Mouse (Mus musculus) hindbrain, embryonic 16.5 days (tissue): ENCODE measurements around the gene 2810021J22Rik. TPM values are rescaled to one million over a fixed set of nuclear protein-coding genes. Genes with fewer than 3 reads are reported as not detected.

Experiments used
- ATAC-seq: fragments of 200-750 bp; cut with Nextera tagmentation; 2 replicates; pipeline ENCODE4 v1.8.0; 2017; ENCODE audit warnings: moderate TSS enrichment, moderate library complexity
- H3K27ac ChIP-seq: fragments of 300-500 bp; sonication (generic); 2 replicates; pipeline ENCODE4 v1.5.1; 2014; ENCODE audit warnings: low read depth, mild to moderate bottlenecking, control low read depth, low read length, moderate library complexity
- H3K27me3 ChIP-seq: fragments of 300-500 bp; sonication (generic); replicated peaks from 2 replicates; pipeline ENCODE4 v1.6.1; 2014; ENCODE audit warnings: low read length; ENCODE audit not compliant: control insufficient read depth, insufficient read depth
- H3K36me3 ChIP-seq: fragments of 300-500 bp; sonication (generic); 2 replicates; pipeline ENCODE4 v1.6.1; 2014; ENCODE audit warnings: mild to moderate bottlenecking, low read length, moderate library complexity, mixed read lengths; ENCODE audit not compliant: control insufficient read depth, insufficient read depth
- H3K4me1 ChIP-seq: fragments of 300-500 bp; sonication (generic); 2 replicates; pipeline ENCODE4 v1.6.1; 2014; ENCODE audit warnings: low read depth, low read length; ENCODE audit not compliant: control insufficient read depth, insufficient read depth
- H3K4me2 ChIP-seq: fragments of 300-500 bp; sonication (generic); 2 replicates; pipeline ENCODE4 v1.6.1; 2014; ENCODE audit warnings: mild to moderate bottlenecking, low read length, control low read depth, moderate library complexity
- H3K4me3 ChIP-seq: fragments of 300-500 bp; sonication (generic); 2 replicates; pipeline ENCODE4 v1.5.1; 2014; ENCODE audit warnings: mild to moderate bottlenecking, low read length, control low read depth, moderate library complexity
- H3K9ac ChIP-seq: fragments of 300-500 bp; sonication (generic); 2 replicates; pipeline ENCODE4 v1.6.1; 2014; ENCODE audit warnings: low read depth, mild to moderate bottlenecking, control low read depth, low read length, moderate library complexity
- H3K9me3 ChIP-seq: fragments of 300-500 bp; sonication (generic); 2 replicates; pipeline ENCODE4 v1.6.1; 2014; ENCODE audit warnings: mild to moderate bottlenecking, low read length, moderate library complexity; ENCODE audit not compliant: control insufficient read depth
- WGBS: fragments of 180-500 bp; shearing (Covaris S2); extraction: QIAGEN DNeasy Blood & Tissue Kit; methylation state at CpG from one replicate; pipeline ENCODE4 v1.1.7; 2014; 5-methylcytosine and 5-hydroxymethylcytosine counted together
- polyA plus RNA-seq: library from polyadenylated mRNA; unstranded; fragments of >200 nt; fragmentation: Nextera tagmentation; extraction: Ambion mirVana; gene quantifications from 2 replicates; pipeline ENCODE4 v1.2.1, GENCODE M21; 2015

Gene 2810021J22Rik
- polyA plus RNA-seq, 1 experiment from 2014 or later: 13.8 TPM

DNA sequence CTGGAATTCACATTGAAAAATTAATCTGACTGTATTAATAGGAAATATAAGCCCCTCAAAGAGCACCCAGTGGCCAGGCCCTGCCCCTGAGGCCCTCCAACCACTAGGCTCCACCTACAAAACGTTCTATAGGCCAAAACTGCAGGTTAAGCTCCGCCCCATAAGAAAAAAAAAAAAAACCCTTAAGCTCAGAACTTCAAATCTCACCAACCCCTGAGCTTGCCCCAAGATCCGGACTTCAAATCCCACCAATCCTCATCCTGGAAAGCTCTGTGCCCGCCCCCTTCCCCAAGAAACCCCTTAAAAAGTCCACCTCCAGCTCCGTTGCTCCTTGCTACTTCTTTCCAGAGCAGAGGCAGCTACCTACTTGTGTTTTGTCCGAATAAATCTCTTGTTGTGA is 37.8 kb downstream of the 2810021J22Rik start:
- WGBS: 52% methylated on average over 6 of the region's 6 CpGs
- Histone ChIP-seq H3K4me2 (peak overlapping the region; percentile 87), H3K4me1 (peaks cover 9% of the 10 kb centered on the region), H3K9ac (no peak overlapping the region), H3K36me3 (peaks cover 6% of the 10 kb centered on the region; the same call in 1 of the 2 replicates), H3K4me3 (no peak overlapping the region), H3K27ac (no peak overlapping the region), H3K27me3 (no peaks in the 10 kb centered on the region), H3K9me3 (no peaks in the 10 kb centered on the region)
- ATAC-seq: no peak

DNA sequence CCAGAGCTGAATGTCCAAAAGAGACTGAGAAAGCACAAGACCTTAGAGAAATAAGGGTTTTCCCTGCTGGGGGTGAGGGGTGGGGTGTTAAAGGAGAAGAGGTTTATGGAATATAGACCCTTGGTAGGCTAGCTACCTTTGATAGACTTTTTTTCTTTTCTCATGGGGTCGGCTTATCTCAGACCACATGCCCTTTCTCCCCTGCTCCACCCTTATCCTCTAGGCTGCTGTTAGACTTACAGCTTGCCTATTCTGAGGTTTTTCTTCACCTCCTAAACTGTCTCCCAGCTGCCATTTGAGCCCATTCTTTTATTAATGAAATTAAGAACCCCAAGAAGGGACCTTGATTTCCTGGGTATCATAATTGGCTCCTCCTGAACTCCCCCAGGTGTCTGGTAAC is 46.8 kb downstream of the 2810021J22Rik start:
- H3K4me2 ChIP-seq: no peak overlapping the region
- no peak for ATAC-seq
- no peak overlapping the region for H3K4me3 ChIP-seq
- no peaks in the 10 kb centered on the region for H3K27me3 ChIP-seq
- H3K4me1 ChIP-seq: peaks cover 6% of the 10 kb centered on the region
- H3K27ac ChIP-seq: no peak overlapping the region
- H3K9me3 ChIP-seq: no peaks in the 10 kb centered on the region
- WGBS: 92% methylated on average over 1 of the region's 1 CpGs
- H3K36me3 ChIP-seq: no peaks in the 10 kb centered on the region
- no peak overlapping the region for H3K9ac ChIP-seq

DNA sequence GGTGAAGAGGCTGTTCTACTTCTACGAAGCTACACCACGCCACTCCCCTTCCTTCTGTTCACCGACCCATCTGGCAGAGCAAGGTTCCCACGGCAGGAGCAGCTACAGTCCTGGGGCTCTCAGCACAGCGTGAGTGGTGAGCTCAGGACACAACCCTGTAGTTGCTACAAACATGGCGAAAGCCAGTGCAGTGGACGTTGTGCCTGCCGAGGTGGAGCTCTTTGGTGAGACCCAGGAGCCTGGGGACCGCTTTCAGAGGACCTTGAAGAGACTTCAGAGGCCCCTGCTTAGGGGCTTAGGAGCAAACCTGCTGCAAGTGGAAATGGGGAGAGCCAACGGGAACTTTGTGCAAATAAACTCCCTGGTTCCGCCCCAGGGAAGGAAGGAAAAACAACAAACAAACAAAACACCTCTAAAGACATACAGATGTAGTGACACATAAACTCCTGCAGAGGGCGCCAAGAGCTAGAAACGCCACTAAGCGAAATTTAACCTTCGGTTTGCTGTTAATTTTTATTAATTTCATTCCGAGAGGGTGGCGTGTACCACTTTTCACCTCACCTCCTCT is 47.5 kb downstream of the 2810021J22Rik start:
- Histone ChIP-seq H3K9ac (peak overlapping the region; percentile 54; the same call in 1 of the 2 replicates), H3K4me2 (peak overlapping the region; percentile 66)
- 0 out of 2 replicates have a peak, but pooled peaks have one; percentile 50 for ATAC-seq

DNA sequence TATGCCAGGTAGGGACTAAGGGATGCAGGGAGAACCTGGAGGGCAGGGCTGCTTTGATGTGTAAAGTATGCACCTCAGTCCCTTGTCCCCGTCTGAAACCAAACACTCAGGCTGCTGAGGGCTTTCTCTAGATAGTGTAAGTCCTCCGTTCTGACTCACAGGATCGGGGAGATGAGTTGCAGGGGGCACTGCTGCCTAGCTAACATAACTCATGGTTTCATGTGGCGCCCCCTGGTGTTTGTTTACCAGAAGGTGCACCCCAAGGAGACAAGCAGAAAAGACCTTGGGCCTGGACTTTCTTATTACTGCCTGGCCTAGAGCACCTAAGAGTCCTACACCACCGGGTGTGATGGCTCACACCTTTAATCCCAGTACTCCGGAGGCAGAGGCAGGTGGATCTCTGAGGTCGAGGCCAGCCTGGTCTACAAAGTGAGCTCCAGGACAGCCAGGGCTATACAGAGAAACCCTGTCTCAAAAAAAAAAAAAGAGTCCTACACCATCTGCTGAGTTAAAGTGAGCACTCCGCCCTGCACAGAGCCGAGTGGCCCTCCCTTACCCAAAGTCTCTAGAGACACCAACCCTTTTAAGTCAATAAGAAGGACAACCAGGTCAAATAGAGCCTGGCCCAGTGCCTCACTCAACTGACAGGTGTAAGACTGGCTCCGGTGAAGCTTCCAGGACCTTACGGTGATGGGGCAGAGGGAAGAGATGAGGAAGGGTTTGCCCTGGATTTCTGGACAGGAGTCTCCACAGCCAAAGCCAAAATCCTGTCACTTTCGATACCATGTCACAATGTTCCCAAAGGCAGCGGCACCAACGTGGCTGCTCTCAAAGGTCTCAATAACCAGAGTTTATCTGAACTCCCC is 50.1 kb downstream of the 2810021J22Rik start:
- Histone ChIP-seq H3K27me3 (no peaks in the 10 kb centered on the region), H3K9ac (no peak overlapping the region), H3K27ac (no peak overlapping the region), H3K9me3 (no peaks in the 10 kb centered on the region), H3K4me3 (no peak overlapping the region), H3K36me3 (no peaks in the 10 kb centered on the region), H3K4me2 (no peak overlapping the region), H3K4me1 (peaks cover 6% of the 10 kb centered on the region)
- WGBS: 52% methylated on average over 14 of the region's 14 CpGs
- ATAC-seq: no peak

More for the DNA sequence above, 47.5 kb downstream of the 2810021J22Rik start:
- H3K36me3 ChIP-seq: no peaks in the 10 kb centered on the region
- H3K9me3 ChIP-seq: no peaks in the 10 kb centered on the region
- no peaks in the 10 kb centered on the region for H3K27me3 ChIP-seq
- H3K4me3 ChIP-seq: peak overlapping the region; percentile 35
- peak overlapping the region; percentile 24; the same call in 1 of the 2 replicates for H3K27ac ChIP-seq
- 10% methylated on average over 17 of the region's 17 CpGs for WGBS
- peaks cover 6% of the 10 kb centered on the region for H3K4me1 ChIP-seq

DNA sequence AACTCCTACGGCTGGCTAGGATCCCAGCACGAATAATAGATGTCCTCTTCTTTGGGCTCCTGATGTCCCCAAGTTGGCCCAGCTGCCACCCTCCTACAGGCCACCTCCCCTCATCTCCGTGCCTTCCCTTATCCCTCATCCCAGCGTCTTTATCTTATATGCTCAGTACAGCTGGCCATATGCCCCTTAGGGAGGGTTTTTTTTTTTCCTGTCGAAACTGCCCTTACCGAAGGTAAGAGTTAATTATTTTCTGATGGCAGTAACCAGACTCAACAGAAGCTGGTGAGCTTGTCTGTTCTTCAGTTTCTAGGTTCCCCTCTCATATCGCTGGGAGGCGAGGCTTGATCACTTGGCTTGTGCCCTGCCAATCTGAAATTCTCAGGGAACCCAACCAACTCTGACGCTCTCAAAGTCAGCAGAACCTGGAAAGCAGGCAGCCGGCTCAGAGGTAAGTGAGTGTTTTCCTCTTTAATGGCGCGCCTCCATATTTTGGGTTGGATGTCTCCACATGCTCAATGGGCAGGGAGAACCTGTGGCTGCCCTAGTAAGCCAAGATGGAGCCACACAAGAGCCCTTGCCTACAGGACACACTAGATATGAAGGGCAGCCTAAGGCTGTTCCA is 50.8 kb downstream of the 2810021J22Rik start, which contains the start of gene Btnl10:
Gene Btnl10, plus strand, starts transcription at position 164 of the 622 bp plus-strand sequence.
- H3K27me3 ChIP-seq: no peaks in the 10 kb centered on the region
- no peak within 1 kb of the TSS for H3K4me3 ChIP-seq
- WGBS: 88% methylated on average over 12 of the region's 12 CpGs
- H3K9ac ChIP-seq: no peak within 1 kb of the TSS
- no peak within 1 kb of the TSS for H3K4me2 ChIP-seq
- H3K27ac ChIP-seq: no peak within 1 kb of the TSS
- ATAC-seq: no peak
- no peaks in the 10 kb centered on the region for H3K36me3 ChIP-seq
- no peaks in the 10 kb centered on the region for H3K9me3 ChIP-seq
- peaks cover 6% of the 10 kb centered on the region for H3K4me1 ChIP-seq

DNA sequence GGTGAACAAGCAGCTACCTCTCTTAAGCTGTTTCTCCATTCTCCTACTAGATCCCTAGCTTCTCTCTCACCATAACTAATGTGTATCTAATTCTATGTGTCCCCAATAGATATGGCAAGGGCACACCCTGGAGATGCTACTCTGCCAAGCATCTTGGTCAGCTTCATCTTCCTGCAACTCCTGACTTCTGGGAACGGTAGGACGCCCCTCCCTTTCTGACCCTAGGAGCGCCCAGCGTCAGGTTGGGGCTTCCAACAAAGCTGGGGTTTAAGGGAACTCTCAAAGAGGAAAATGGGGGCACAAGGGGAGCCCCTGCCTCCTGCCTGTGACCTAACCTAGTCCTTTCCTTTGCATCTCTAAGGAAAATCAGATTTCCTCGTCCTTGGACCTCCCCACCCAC is 51.7 kb downstream of the 2810021J22Rik start:
- H3K4me3 ChIP-seq: no peak overlapping the region
- no peak for ATAC-seq
- 73% methylated on average over 5 of the region's 5 CpGs for WGBS
- no peaks in the 10 kb centered on the region for H3K9me3 ChIP-seq
- no peak overlapping the region for H3K27ac ChIP-seq
- no peaks in the 10 kb centered on the region for H3K27me3 ChIP-seq
- H3K4me1 ChIP-seq: peaks cover 6% of the 10 kb centered on the region
- H3K9ac ChIP-seq: no peak overlapping the region
- H3K36me3 ChIP-seq: no peaks in the 10 kb centered on the region
- no peak overlapping the region for H3K4me2 ChIP-seq

DNA sequence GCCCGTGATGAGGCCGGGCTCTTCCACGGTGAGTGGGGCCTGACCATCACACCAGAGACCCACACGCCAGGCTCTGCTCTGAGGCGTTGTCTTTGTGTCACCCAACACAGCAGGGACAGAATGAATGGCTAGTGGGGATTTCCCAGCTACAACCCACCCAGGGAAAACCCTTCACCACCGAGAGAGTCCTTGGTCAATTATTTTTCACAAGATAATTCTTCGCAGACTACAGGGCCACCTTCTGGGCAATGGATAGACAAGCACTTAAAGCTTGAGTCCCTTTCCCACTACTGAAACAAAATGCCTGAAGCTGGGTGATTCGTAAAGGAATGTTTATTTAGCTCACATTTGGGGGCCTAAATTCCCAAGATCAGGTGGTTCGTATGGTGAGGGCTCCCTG is 55.4 kb downstream of the 2810021J22Rik start:
- Histone ChIP-seq H3K4me3 (no peak overlapping the region), H3K27ac (no peak overlapping the region), H3K4me2 (no peak overlapping the region), H3K9ac (no peak overlapping the region), H3K9me3 (no peaks in the 10 kb centered on the region), H3K27me3 (no peaks in the 10 kb centered on the region), H3K4me1 (no peaks in the 10 kb centered on the region), H3K36me3 (no peaks in the 10 kb centered on the region)
- 83% methylated on average over 9 of the region's 9 CpGs for WGBS
- ATAC-seq: no peak

DNA sequence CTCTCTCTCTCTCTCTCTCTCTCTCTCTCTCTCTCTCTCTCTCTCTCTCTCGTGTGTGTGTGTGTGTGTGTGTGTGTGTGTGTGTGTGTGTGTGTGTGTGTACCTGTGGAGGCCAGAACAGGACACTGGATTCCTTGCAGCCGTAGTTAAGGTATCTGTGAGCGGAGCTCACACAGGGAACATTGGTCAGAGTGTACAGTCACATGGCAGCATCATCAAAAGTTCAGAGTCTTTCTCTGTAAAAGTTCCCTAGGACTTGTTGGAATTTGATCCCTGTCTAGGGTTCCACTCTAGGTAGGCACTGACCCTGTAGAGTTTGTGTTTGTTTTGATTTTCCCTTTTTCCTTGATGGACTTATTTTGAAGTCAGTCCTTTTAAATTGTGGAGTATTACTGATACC is 59.6 kb downstream of the 2810021J22Rik start:
- peaks cover 4% of the 10 kb centered on the region for H3K36me3 ChIP-seq
- H3K9ac ChIP-seq: no peak overlapping the region
- no peaks in the 10 kb centered on the region for H3K9me3 ChIP-seq
- ATAC-seq: no peak
- WGBS: 87% methylated on average over 2 of the region's 3 CpGs
- no peak overlapping the region for H3K4me2 ChIP-seq
- H3K27ac ChIP-seq: no peak overlapping the region
- no peaks in the 10 kb centered on the region for H3K27me3 ChIP-seq
- no peak overlapping the region for H3K4me3 ChIP-seq
- H3K4me1 ChIP-seq: no peaks in the 10 kb centered on the region

DNA sequence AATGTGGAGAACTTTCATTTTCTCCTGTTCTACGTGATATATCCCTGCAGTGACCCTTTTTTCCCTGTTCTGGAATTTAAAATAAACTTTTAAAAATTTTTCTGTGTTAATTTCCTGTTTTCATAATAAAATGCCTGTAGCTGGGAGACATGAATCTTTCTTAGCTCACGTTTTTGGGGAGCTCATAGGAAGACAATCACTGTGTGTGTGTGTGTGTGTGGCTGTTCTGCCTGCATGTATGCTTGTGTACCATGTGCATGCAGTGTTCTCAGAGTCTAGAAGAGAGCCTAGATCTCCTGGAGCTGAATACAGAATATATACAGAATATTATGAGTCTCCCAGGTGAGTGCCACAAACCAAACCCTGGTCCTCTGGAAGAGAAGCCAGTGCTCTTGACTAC is 60.0 kb downstream of the 2810021J22Rik start:
- H3K4me3 ChIP-seq: no peak overlapping the region
- no peak overlapping the region for H3K9ac ChIP-seq
- no peaks in the 10 kb centered on the region for H3K4me1 ChIP-seq
- 82% methylated on average over 2 of the region's 2 CpGs for WGBS
- ATAC-seq: no peak
- H3K4me2 ChIP-seq: no peak overlapping the region
- no peak overlapping the region for H3K27ac ChIP-seq
- H3K36me3 ChIP-seq: peaks cover 8% of the 10 kb centered on the region
- H3K9me3 ChIP-seq: no peaks in the 10 kb centered on the region
- H3K27me3 ChIP-seq: no peaks in the 10 kb centered on the region
